Mouse (Mus musculus): ENCODE measurements at regions not wholly inside any gene's neighbourhood (a gene's known extent, or its start where the extent isn't known, plus 50 kb on each side); places are given as distances from the start of the nearest gene placed in this dataset.
"Not testable (repeated sequence)": the region's sequence is repeated elsewhere in the genome, so short reads cannot be mapped to it uniquely, and the experiment has no call there.

GRCm38 (mm10) chr3:56981305-56981660 lies 320.5 kb downstream of the Tm4sf1 start:
- DNase-seq (ENCODE audit: inconsistent age in 2 of 2, low spot score in 1 of 2), result no peak

- DNase-seq (ENCODE audit: inconsistent age in 2 of 2, low spot score in 1 of 2), result no peak
These were observed 321.0 kb downstream of the Tm4sf1 start for GRCm38 (mm10) chr3:56980593-56981304.

GRCm38 (mm10) chr3:56966008-56966407 lies 335.8 kb downstream of the Tm4sf1 start:
- DNase-seq (ENCODE audit: inconsistent age in 2 of 2, low spot score in 1 of 2), result no peak

GRCm38 (mm10) chr3:56965444-56965843 lies 336.3 kb downstream of the Tm4sf1 start:
- DNase-seq (ENCODE audit: inconsistent age in 2 of 2, low spot score in 1 of 2), result no peak

- no peak for DNase-seq (ENCODE audit: inconsistent age in 2 of 2, low spot score in 1 of 2)
These were observed 337.6 kb downstream of the Tm4sf1 start for GRCm38 (mm10) chr3:56964156-56964555.

- DNase-seq (ENCODE audit: inconsistent age in 2 of 2, low spot score in 1 of 2), result no peak
These were observed 338.5 kb downstream of the Tm4sf1 start for GRCm38 (mm10) chr3:56963251-56963650.

GRCm38 (mm10) chr3:56962248-56963013 lies 339.4 kb downstream of the Tm4sf1 start:
- peak; percentile 63 to 67 for DNase-seq (ENCODE audit: inconsistent age in 2 of 2, low spot score in 1 of 2)

- no peak for DNase-seq (ENCODE audit: inconsistent age in 2 of 2, low spot score in 1 of 2)
These were observed 344.8 kb downstream of the Tm4sf1 start for GRCm38 (mm10) chr3:56956978-56957377.

- DNase-seq (ENCODE audit: inconsistent age in 2 of 2, low spot score in 1 of 2), result no peak
These were observed 346.0 kb downstream of the Tm4sf1 start for GRCm38 (mm10) chr3:56955799-56956121.

GRCm38 (mm10) chr3:56955098-56955798 lies 346.5 kb downstream of the Tm4sf1 start:
- DNase-seq (ENCODE audit: inconsistent age in 2 of 2, low spot score in 1 of 2), result no peak

- DNase-seq (ENCODE audit: inconsistent age in 2 of 2, low spot score in 1 of 2), result not testable (repeated sequence)
These were observed 359.2 kb downstream of the Tm4sf1 start for GRCm38 (mm10) chr3:56942557-56942956.

- DNase-seq (ENCODE audit: inconsistent age in 2 of 2, low spot score in 1 of 2), result not testable (repeated sequence)
These were observed 372.8 kb downstream of the Tm4sf1 start for GRCm38 (mm10) chr3:56928940-56929339.

- DNase-seq (ENCODE audit: inconsistent age in 2 of 2, low spot score in 1 of 2), result no peak
These were observed 403.3 kb downstream of the Tm4sf1 start for GRCm38 (mm10) chr3:56898491-56898890.

GRCm38 (mm10) chr3:56877062-56877461 lies 424.7 kb downstream of the Tm4sf1 start:
- no peak for DNase-seq (ENCODE audit: inconsistent age in 2 of 2, low spot score in 1 of 2)

GRCm38 (mm10) chr3:56863591-56863990 lies 438.2 kb downstream of the Tm4sf1 start:
- no peak for DNase-seq (ENCODE audit: inconsistent age in 2 of 2, low spot score in 1 of 2)

- DNase-seq (ENCODE audit: inconsistent age in 2 of 2, low spot score in 1 of 2), result no peak
These were observed 441.9 kb downstream of the Tm4sf1 start for GRCm38 (mm10) chr3:56859841-56860240.

GRCm38 (mm10) chr3:56845462-56845770 lies 456.4 kb downstream of the Tm4sf1 start:
- no peak for DNase-seq (ENCODE audit: inconsistent age in 2 of 2, low spot score in 1 of 2)

- DNase-seq (ENCODE audit: inconsistent age in 2 of 2, low spot score in 1 of 2), result no peak
These were observed 456.9 kb downstream of the Tm4sf1 start for GRCm38 (mm10) chr3:56844681-56845461.

GRCm38 (mm10) chr3:56837176-56837575 lies 464.6 kb downstream of the Tm4sf1 start:
- DNase-seq (ENCODE audit: inconsistent age in 2 of 2, low spot score in 1 of 2), result no peak

- no peak for DNase-seq (ENCODE audit: inconsistent age in 2 of 2, low spot score in 1 of 2)
These were observed 471.3 kb downstream of the Tm4sf1 start for GRCm38 (mm10) chr3:56830315-56831097.

- DNase-seq (ENCODE audit: inconsistent age in 2 of 2, low spot score in 1 of 2), result no peak
These were observed 477.6 kb downstream of the Tm4sf1 start for GRCm38 (mm10) chr3:56824157-56824556.
